Mouse (Mus musculus): Measurements from ENCODE around the gene Otud7b.

DNA sequence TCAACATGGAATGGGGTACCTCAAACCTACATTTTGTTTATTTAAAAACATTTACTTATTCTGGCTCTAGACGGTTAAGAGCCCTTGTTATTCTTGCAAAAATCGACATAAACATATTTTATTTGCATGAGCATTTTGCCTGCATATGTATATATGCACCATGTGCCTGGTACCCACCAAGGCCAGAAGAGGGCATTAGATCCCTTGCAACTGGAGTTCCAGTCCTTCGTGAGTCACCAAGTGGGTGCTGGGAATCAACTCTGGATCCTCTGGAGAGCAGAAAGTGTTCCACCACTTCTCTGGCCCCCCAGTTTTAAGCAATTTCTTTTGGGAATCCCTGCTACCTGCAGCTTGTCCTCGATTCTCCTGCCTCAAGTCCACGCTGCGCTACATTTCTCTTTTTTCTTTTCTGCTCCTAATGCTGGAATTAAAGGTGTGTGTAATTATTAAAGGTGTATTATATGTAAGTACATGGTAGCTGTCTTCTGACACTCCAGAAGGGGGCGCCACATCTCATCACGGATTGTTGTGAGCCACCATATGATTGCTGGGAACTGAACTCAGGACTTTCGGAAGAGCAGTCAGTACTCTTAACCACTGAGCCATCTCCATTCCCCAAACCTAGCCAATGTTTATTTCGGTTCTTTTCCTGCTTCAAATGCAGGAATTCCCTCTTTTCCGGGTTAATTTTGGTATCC is 91.4 kb downstream of the Otud7b start:
- TF ChIP-seq POLR2A (IDR thresholded peaks at IDR 0.05; ENCODE audit: low read depth, low read length) (no peak), CTCF (conservative IDR thresholded peaks at IDR 0.05; ENCODE audit: insufficient read depth, insufficient read length, low read depth, low read length) (no peak)

All from kidney, adult 2 months (tissue).